Comparison of ENCODE assay signal across 8 mouse cellular contexts in the genomic region with DNA sequence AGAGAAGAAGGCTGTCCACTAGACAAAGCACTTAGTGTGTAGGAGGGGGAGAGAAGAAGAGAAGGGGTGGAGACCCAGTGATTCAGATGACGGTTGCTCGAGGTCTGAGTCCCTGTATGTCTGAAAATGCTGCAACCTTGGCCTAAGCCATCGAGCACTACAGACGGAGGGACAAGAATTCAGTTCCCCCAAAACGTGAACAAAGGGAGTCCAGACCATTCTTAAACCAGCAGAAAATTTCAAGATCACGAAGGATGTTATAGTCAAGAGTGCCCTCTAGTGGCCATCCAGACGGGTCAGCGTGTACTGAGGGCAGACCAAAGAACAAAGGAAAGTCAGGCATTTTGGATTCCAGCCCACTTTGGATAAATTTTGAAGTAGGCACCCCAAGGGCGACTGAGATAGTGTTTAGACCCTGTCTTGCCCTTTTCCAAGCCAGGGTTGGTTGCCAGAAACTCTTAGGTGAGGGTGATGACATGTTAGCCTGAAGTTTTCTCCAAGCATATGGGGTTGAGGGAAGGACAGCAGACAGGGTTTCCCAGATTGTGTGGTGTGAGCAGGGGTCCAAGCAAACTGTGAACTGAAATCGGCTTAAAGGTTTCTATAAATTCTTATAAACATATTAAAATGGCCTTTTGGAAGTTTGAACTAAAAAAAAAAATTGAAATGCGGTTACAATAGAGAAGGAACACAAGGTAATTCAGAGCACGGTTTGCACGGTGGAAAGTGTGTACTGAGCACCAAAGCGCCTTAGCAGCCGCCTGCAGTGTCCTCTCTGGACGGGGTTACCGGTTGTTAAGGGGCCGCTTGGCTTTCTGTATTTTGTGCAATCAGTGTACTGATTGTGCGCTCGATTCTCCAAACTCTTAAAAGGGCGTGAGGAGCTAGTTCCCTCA. TPM values are rescaled to one million over a fixed set of nuclear protein-coding genes. Genes with fewer than 3 reads are reported as not detected.
DNase-seq lines count a peak whose midpoint lies in the region; ATAC-seq lines count a peak whose summit lies in the region.

No protein-coding gene starts in this region.

- H3K4me1 ChIP-seq in limb, embryonic 10.5 days, result peaks cover 13% of the 10 kb centered on the region
- peaks cover 7% of the 10 kb centered on the region; the same call in 1 of the 2 replicates for H3K4me1 ChIP-seq in midbrain, embryonic 11.5 days (ENCODE audit: control insufficient read depth, insufficient read depth, low read length)

- H3K4me2 ChIP-seq in midbrain, embryonic 11.5 days, result peak overlapping the region; percentile 67

- H3K36me3 ChIP-seq in limb, embryonic 10.5 days, result no peaks in the 10 kb centered on the region
- no peaks in the 10 kb centered on the region for H3K36me3 ChIP-seq in midbrain, embryonic 11.5 days (ENCODE audit: control insufficient read depth, insufficient read depth, low read length)

- peak overlapping the region; percentile 64 for H3K9ac ChIP-seq in midbrain, embryonic 11.5 days (ENCODE audit: low read length)

- DNase-seq in 3134 (ENCODE audit: extremely low read depth, insufficient read length, low spot score) (peak; percentile 69), adipocyte (ENCODE audit: low spot score) (peak; percentile 89)
- DNase-seq in embryo, embryonic 10.5 days (ENCODE audit: low spot score), result peak; percentile 97
- DNase-seq in gastrocnemius, postnatal 25 days, result peak; percentile 32
- peak; percentile 83 for DNase-seq in limb, embryonic 10.5 days (ENCODE audit: low spot score)
- peak; percentile 96 for DNase-seq in midbrain, embryonic 11.5 days (ENCODE audit: low spot score, missing footprints)
- DNase-seq in spleen, postnatal 10 days (ENCODE audit: low spot score in 2 of 2), result peak; percentile 77 to 83

- H3K27me3 ChIP-seq in limb, embryonic 10.5 days (ENCODE audit: low read depth, poor library complexity, severe bottlenecking), result no peaks in the 10 kb centered on the region
- H3K27me3 ChIP-seq in midbrain, embryonic 11.5 days (ENCODE audit: control insufficient read depth, insufficient read depth, low read length), result no peaks in the 10 kb centered on the region

- peak overlapping the region; percentile 60 for H3K4me3 ChIP-seq in limb, embryonic 10.5 days
- H3K4me3 ChIP-seq in midbrain, embryonic 11.5 days (ENCODE audit: low read depth, low read length), result peak overlapping the region; percentile 40

- H3K9me3 ChIP-seq in limb, embryonic 10.5 days (replicated peaks), result no peaks in the 10 kb centered on the region
- H3K9me3 ChIP-seq in midbrain, embryonic 11.5 days (ENCODE audit: control insufficient read depth, low read length), result no peaks in the 10 kb centered on the region

- peak overlapping the region; percentile 98 for H3K27ac ChIP-seq in limb, embryonic 10.5 days
- peak overlapping the region; percentile 98 for H3K27ac ChIP-seq in midbrain, embryonic 11.5 days (ENCODE audit: low read depth, low read length)

- peak; percentile 57 for ATAC-seq in inflammation-experienced regulatory T-cells, adult 6 months
- peak; percentile 80 for ATAC-seq in midbrain, embryonic 11.5 days (ENCODE audit: low FRiP score)

- WGBS in limb, embryonic 10.5 days, result under 1% methylated on average over 21 of the region's 21 CpGs
- WGBS in midbrain, embryonic 11.5 days, result under 1% methylated on average over 21 of the region's 21 CpGs

RNA-seq across cellular contexts. Expression of a gene that starts 0.6 kb away (rescaled TPM):
- 1 to 10 TPM; 1.2 to 4.0 TPM for total RNA-seq in gastrocnemius, postnatal 25 days (2021)
- polyA plus RNA-seq in inflammation-experienced regulatory T-cells, adult 6 months (2017; shearing (Covaris generic)), result not detected
- polyA plus RNA-seq in limb, embryonic 10.5 days (2016; fragmentation: Nextera tagmentation; extraction: Ambion mirVana), result 0.92 and 1.6 TPM in 2 replicates
- polyA plus RNA-seq in midbrain, embryonic 11.5 days (2014; fragmentation: Nextera tagmentation; extraction: Ambion mirVana), result 1.0 and 2.2 TPM in 2 replicates

RNA-seq across cellular contexts. Expression of a gene that starts 12.4 kb away (rescaled TPM):
- 1 to 10 TPM; 1.1 to 5.1 TPM for total RNA-seq in gastrocnemius, postnatal 25 days (2021)
- polyA plus RNA-seq in inflammation-experienced regulatory T-cells, adult 6 months (2017; shearing (Covaris generic)), result 1 to 10 TPM in 2 of 3 experiments, not detected in 1; 1.6 to 4.7 TPM
- polyA plus RNA-seq in limb, embryonic 10.5 days (2016; fragmentation: Nextera tagmentation; extraction: Ambion mirVana), result 6.8 and 7.9 TPM in 2 replicates
- polyA plus RNA-seq in midbrain, embryonic 11.5 days (2014; fragmentation: Nextera tagmentation; extraction: Ambion mirVana), result 4.2 and 5.7 TPM in 2 replicates

RNA-seq across cellular contexts. Expression of a gene that starts 16.0 kb away (rescaled TPM):
- total RNA-seq in gastrocnemius, postnatal 25 days (2021), result 10 to 100 TPM; 31.9 to 37.5 TPM
- polyA plus RNA-seq in inflammation-experienced regulatory T-cells, adult 6 months (2017; shearing (Covaris generic)), result 10 to 100 TPM in 1 of 3 experiments, 1 to 10 TPM in 2; 1.5 to 15.3 (median 8.0) TPM
- polyA plus RNA-seq in limb, embryonic 10.5 days (2016; fragmentation: Nextera tagmentation; extraction: Ambion mirVana), result 4.9 TPM in 1 of 2 replicates, not detected in the other
- 2.4 and 6.0 TPM in 2 replicates for polyA plus RNA-seq in midbrain, embryonic 11.5 days (2014; fragmentation: Nextera tagmentation; extraction: Ambion mirVana)

RNA-seq across cellular contexts. Expression of a gene that starts 16.8 kb away (rescaled TPM):
- total RNA-seq in gastrocnemius, postnatal 25 days (2021), result 10 to 100 TPM; 10.1 to 40.0 TPM
- 1 to 10 TPM in 1 of 3 experiments, not detected in 2; 4.9 TPM for polyA plus RNA-seq in inflammation-experienced regulatory T-cells, adult 6 months (2017; shearing (Covaris generic))
- polyA plus RNA-seq in limb, embryonic 10.5 days (2016; fragmentation: Nextera tagmentation; extraction: Ambion mirVana), result 8.0 and 10.2 TPM in 2 replicates
- polyA plus RNA-seq in midbrain, embryonic 11.5 days (2014; fragmentation: Nextera tagmentation; extraction: Ambion mirVana), result 11.6 and 12.9 TPM in 2 replicates

RNA-seq across cellular contexts. Expression of a gene that starts 18.0 kb away (rescaled TPM):
- 10 to 100 TPM in 1 of 2 experiments, 1 to 10 TPM in 1; 4.4 to 21.0 TPM for total RNA-seq in gastrocnemius, postnatal 25 days (2021)
- 10 to 100 TPM in 1 of 3 experiments, not detected in 2; 25.0 TPM for polyA plus RNA-seq in inflammation-experienced regulatory T-cells, adult 6 months (2017; shearing (Covaris generic))
- polyA plus RNA-seq in limb, embryonic 10.5 days (2016; fragmentation: Nextera tagmentation; extraction: Ambion mirVana), result 19.5 and 28.4 TPM in 2 replicates
- 19.8 and 20.9 TPM in 2 replicates for polyA plus RNA-seq in midbrain, embryonic 11.5 days (2014; fragmentation: Nextera tagmentation; extraction: Ambion mirVana)

Comparison
In these comparisons a context has a peak if more than half of its experiments do, and no peak if none do; other contexts are left out.
1. Peak in every context shown above with its lines: DNase-seq, ATAC-seq, H3K4me3 ChIP-seq and H3K27ac ChIP-seq.
2. DNase-seq: peak in every context shown above with its lines; median percentile 97 in embryo, embryonic 10.5 days; 96 in midbrain, embryonic 11.5 days; 89 in adipocyte; 83 in limb, embryonic 10.5 days; 80 in spleen, postnatal 10 days; 69 in 3134; 32 in gastrocnemius, postnatal 25 days.